Mouse (Mus musculus) kidney, embryonic 16.5 days (tissue): Measurements from ENCODE around the gene Camk2b. TPM values are rescaled to one million over a fixed set of nuclear protein-coding genes. Genes with fewer than 3 reads are reported as not detected.
A peak's percentile ranks its signal among the peaks of the same experiment; 100 is the strongest.

Experiments
- ATAC-seq: fragments of 200-750 bp; cut with Nextera tagmentation; 2 replicates; pipeline ENCODE4 v1.8.0; 2017; ENCODE audit warnings: moderate TSS enrichment; ENCODE audit not compliant: low FRiP score, low TSS enrichment
- H3K27ac ChIP-seq: fragments of 300-500 bp; sonication (generic); 2 replicates; pipeline ENCODE4 v1.5.1; 2014; ENCODE audit warnings: low read length
- H3K27me3 ChIP-seq: fragments of 300-500 bp; sonication (generic); 2 replicates; pipeline ENCODE4 v1.6.1; 2014; ENCODE audit warnings: low read length, control low read depth, mixed read lengths; ENCODE audit not compliant: insufficient read depth
- H3K36me3 ChIP-seq: fragments of 300-500 bp; sonication (generic); 2 replicates; pipeline ENCODE4 v1.6.1; 2014; ENCODE audit warnings: low read length, control low read depth, mixed read lengths; ENCODE audit not compliant: insufficient read depth
- H3K4me1 ChIP-seq: fragments of 300-500 bp; sonication (generic); 2 replicates; pipeline ENCODE4 v1.6.1; 2014; ENCODE audit warnings: low read length, control low read depth, mixed read lengths; ENCODE audit not compliant: insufficient read depth
- H3K4me2 ChIP-seq: fragments of 300-500 bp; sonication (generic); replicated peaks from 2 replicates; pipeline ENCODE4 v1.6.1; 2014; ENCODE audit warnings: low read depth, low read length
- H3K4me3 ChIP-seq: fragments of 300-500 bp; sonication (generic); 2 replicates; pipeline ENCODE4 v1.5.1; 2014; ENCODE audit warnings: mild to moderate bottlenecking, low read length
- H3K9ac ChIP-seq: fragments of 300-500 bp; sonication (generic); replicated peaks from 2 replicates; pipeline ENCODE4 v1.6.1; 2014; ENCODE audit warnings: low read length
- H3K9me3 ChIP-seq: fragments of 300-500 bp; sonication (generic); 2 replicates; pipeline ENCODE4 v1.6.1; 2016; ENCODE audit warnings: low read length, control low read depth
- WGBS: fragments of 180-500 bp; shearing (Covaris S2); extraction: QIAGEN DNeasy Blood & Tissue Kit; methylation state at CpG from one replicate; pipeline ENCODE4 v1.1.7; 2014; 5-methylcytosine and 5-hydroxymethylcytosine counted together
- polyA plus RNA-seq: library from polyadenylated mRNA; unstranded; fragments of >200 nt; fragmentation: Nextera tagmentation; extraction: Ambion mirVana; gene quantifications from 2 replicates; pipeline ENCODE4 v1.2.1, GENCODE M21; 2015

The Camk2b gene
- polyA plus RNA-seq, 1 experiment from 2014 or later, result 4.1 TPM

DNA sequence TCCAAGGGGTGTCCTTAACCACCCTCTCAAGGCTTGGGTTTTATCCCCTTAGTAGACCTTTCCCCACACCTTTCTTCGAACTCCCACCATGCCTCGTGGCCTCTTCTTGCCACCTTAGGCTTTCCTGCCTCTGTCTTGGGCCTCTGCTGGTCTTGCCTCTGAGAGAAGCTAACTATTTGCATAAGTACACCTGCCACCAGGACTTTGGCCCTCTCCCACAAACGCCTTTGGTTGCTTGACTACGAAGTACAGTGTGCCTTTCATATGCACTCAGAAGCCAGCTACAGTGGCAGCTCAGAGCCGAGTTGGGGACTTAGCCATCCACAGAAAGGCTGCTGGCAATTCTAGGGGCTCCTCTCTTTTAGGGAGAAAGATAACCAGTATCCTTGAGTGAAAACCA, 32.4 kb downstream of the Camk2b start:
- no peak for ATAC-seq
- Histone ChIP-seq H3K4me3 (no peak overlapping the region), H3K4me2 (no peak overlapping the region), H3K9me3 (no peaks in the 10 kb centered on the region), H3K4me1 (0 out of 2 replicates have a peak, but pooled peaks cover 5% of the 10 kb centered on the region), H3K36me3 (no peaks in the 10 kb centered on the region), H3K27me3 (no peaks in the 10 kb centered on the region), H3K9ac (no peak overlapping the region), H3K27ac (no peak overlapping the region)
- WGBS, result 89% methylated on average over 5 of the region's 5 CpGs

DNA sequence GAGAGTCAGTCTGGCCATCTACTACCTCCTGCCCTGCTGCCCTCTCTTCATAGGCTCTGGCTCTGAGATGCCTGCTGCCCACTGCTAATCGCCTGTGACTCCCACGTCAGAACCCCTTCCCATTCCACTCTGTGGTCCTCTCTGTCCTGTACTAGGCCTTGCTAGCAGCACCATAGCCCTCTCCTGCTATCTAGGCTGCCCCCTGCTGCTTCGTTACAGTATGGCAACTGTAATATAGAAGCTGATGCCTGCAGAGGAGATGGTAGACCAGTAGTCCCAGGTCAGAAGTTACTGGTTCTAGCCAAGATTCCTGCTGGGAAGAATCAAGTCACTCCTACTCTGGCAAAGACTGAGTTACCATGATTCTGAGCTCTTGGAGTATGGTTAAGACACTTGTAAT, 33.0 kb downstream of the Camk2b start:
- Histone ChIP-seq H3K27ac (no peak overlapping the region), H3K4me1 (0 out of 2 replicates have a peak, but pooled peaks cover 1% of the 10 kb centered on the region), H3K9me3 (no peaks in the 10 kb centered on the region), H3K4me2 (no peak overlapping the region), H3K4me3 (no peak overlapping the region), H3K27me3 (no peaks in the 10 kb centered on the region), H3K36me3 (no peaks in the 10 kb centered on the region), H3K9ac (no peak overlapping the region)
- ATAC-seq, result no peak
- 64% methylated on average over 3 of the region's 3 CpGs for WGBS

DNA sequence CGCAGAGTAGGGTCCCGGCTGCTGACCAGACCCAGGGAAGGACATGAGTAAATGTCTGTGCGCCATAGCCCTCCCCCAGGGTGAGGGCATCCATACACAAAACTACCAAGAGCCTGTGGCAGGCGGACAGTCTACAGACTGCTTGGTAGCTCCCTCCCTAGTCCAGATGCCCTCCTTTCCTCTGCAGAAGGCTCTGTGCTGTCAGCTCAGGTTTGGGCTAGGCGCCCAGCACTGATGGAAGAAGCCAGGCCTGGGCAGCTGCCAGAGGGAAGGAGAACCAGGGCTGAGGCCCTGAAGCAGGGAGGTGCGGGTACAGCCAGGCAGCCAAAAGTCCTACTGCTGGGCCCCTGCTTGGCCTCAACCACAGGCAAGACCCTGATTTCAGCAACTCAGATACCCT, 35.5 kb downstream of the Camk2b start:
- WGBS, result 89% methylated on average over 6 of the region's 6 CpGs
- Histone ChIP-seq H3K4me3 (no peak overlapping the region), H3K4me1 (no peaks in the 10 kb centered on the region), H3K9me3 (no peaks in the 10 kb centered on the region), H3K36me3 (no peaks in the 10 kb centered on the region), H3K27ac (no peak overlapping the region), H3K9ac (no peak overlapping the region), H3K4me2 (no peak overlapping the region), H3K27me3 (no peaks in the 10 kb centered on the region)
- no peak for ATAC-seq

DNA sequence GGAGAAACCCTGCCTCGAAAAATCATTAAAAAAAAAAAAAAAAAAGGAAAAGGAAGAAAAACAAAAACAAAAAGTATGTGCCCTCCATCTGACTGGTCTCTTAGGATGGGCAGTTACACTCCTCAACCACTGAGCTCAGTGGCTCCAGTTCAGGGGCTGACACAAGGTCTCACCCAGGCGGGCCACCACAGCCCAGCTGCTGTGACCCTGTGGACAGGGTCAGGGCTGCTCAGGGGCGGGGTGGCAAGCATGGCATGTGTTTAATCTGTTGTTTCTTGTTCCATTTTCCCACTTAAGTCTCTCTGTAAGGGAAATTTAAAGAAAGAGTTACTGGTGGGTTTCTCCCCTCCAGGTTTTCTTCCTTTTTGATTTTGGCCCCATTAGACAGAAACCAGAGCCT, 36.4 kb downstream of the Camk2b start:
- H3K9ac ChIP-seq, result no peak overlapping the region
- H3K36me3 ChIP-seq, result no peaks in the 10 kb centered on the region
- no peak overlapping the region for H3K4me3 ChIP-seq
- no peak overlapping the region for H3K4me2 ChIP-seq
- H3K27ac ChIP-seq, result no peak overlapping the region
- no peaks in the 10 kb centered on the region for H3K27me3 ChIP-seq
- no peaks in the 10 kb centered on the region for H3K9me3 ChIP-seq
- no peak for ATAC-seq
- 54% methylated on average over 3 of the region's 3 CpGs for WGBS
- H3K4me1 ChIP-seq, result no peaks in the 10 kb centered on the region

DNA sequence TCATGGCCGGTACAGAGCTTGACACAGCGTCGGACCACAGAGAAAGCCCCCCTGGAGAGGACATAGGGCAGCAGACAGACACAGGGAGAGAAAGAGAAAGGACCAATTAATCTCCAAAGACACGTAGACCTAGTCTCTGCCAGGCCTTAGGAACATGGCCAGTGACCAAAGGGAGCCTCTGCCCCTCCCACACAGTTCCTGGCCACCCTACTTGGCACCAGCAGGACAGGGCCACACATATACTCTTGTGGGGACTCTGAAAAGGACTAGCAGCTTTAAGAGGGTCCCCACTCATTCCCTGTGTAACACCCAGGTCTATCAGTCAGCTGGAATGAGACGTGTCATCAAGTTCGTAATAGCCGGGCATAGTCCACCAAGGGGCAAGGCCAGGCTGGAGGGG, 37.3 kb downstream of the Camk2b start:
- H3K4me1 ChIP-seq, result no peaks in the 10 kb centered on the region
- no peak overlapping the region for H3K9ac ChIP-seq
- no peaks in the 10 kb centered on the region for H3K36me3 ChIP-seq
- H3K9me3 ChIP-seq, result no peaks in the 10 kb centered on the region
- no peak for ATAC-seq
- H3K27ac ChIP-seq, result no peak overlapping the region
- no peak overlapping the region for H3K4me2 ChIP-seq
- no peak overlapping the region for H3K4me3 ChIP-seq
- H3K27me3 ChIP-seq, result no peaks in the 10 kb centered on the region
- WGBS, result 74% methylated on average over 7 of the region's 7 CpGs

DNA sequence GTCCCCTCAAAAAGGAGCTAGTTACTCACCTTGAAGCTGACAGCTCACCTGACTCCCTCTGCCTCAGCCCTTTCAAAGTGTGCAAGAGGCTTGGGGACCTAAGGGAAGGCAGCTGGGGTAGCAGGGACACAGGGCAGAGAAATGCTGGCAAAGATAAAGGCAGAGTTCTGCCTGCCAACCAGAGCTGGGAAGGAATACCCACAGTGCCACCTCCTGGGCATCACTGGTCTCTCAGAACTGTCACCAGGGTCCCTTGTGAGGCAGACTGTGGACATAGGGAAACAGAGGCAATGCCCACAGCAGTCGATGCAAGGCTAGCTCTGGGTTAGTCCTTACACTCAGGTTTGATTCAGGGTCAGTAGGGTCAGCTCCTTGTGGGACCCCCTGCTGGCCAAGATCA, 39.8 kb downstream of the Camk2b start:
- Histone ChIP-seq H3K4me3 (no peak overlapping the region), H3K27me3 (no peaks in the 10 kb centered on the region), H3K9ac (no peak overlapping the region), H3K27ac (no peak overlapping the region), H3K36me3 (no peaks in the 10 kb centered on the region), H3K4me1 (peaks cover 9% of the 10 kb centered on the region), H3K9me3 (no peaks in the 10 kb centered on the region), H3K4me2 (no peak overlapping the region)
- 79% methylated on average over 1 of the region's 1 CpGs for WGBS
- no peak for ATAC-seq

GRCm38 (mm10) chr11:6024923-6025652, 41.1 kb downstream of the Camk2b start:
- Histone ChIP-seq H3K9ac (no peak overlapping the region), H3K36me3 (no peaks in the 10 kb centered on the region), H3K4me3 (no peak overlapping the region), H3K9me3 (no peaks in the 10 kb centered on the region), H3K4me2 (no peak overlapping the region), H3K27me3 (no peaks in the 10 kb centered on the region), H3K4me1 (peaks cover 21% of the 10 kb centered on the region), H3K27ac (no peak overlapping the region)
- WGBS, result 63% methylated on average over 12 of the region's 12 CpGs
- ATAC-seq, result no peak

DNA sequence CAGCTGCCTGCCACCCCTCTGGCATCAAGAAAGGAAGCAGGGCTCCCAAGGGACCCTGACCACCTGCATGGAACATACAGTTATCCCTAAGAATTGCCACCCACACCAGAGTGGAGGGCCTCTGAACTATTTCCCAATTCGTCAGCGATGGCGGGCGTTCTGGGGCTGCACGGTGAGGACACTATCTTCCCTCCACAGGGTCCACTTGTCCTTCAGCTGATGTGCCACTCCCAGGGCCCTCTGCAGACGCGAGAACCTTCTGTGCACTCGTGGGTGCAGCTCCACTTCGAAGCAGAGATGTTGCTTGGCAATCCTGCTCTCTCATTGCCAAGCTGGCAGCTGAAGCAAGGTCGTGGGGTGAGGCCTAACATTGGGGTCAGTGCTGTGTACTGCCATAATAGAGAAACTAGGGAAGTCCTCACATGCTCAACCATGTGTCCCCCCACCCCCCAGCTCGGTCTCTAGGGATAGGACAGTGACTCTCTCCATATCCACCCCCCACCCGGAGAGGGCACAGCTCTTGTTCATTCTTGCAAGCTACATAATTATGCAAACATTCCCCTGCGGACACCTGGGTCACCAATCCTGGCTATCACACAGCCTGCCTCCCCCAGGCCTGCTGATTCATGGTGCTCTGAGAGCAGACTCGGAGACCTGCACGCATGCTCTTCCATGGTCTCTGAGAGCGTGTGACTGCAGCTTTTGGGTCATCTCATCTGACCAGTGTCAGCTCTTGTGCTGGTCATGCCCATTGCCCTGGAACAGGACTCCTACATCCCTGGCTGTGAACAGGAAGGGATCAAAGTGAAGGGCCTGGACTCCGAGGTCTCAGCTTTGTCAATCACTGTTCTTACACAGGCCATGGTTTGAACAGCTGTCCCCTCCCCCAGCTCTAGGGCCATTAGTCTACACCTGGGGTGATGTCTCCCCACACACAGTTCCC, 45.0 kb downstream of the Camk2b start:
- ATAC-seq, result peak; percentile 88

DNA sequence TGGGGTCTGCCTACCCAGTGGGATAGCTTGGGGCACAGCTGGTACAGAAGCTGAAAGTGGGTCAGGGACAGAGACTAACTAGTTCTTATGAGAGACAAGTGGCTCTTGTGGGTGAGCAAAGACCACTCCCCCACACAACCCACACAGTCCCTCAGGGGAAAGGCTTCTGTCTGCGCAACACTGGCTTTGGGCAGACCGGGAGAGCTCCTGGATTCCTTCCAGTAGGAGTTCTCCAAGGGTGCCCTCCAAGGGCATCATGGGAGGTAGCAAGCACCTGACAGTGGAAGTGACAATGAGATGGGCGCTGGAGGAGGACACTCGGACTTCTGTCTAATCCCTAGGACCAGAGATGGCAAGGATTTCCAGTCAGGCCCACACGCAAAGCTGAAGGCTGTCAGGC, 45.8 kb downstream of the Camk2b start:
- Histone ChIP-seq H3K27ac (no peak overlapping the region), H3K9ac (no peak overlapping the region), H3K9me3 (no peaks in the 10 kb centered on the region), H3K36me3 (no peaks in the 10 kb centered on the region), H3K4me2 (no peak overlapping the region), H3K4me3 (no peak overlapping the region), H3K4me1 (peaks cover 35% of the 10 kb centered on the region), H3K27me3 (no peaks in the 10 kb centered on the region)
- 63% methylated on average over 5 of the region's 5 CpGs for WGBS
- ATAC-seq, result no peak

More for the DNA sequence above, 45.0 kb downstream of the Camk2b start:
- Histone ChIP-seq H3K4me3 (no peak overlapping the region), H3K36me3 (no peaks in the 10 kb centered on the region), H3K4me2 (no peak overlapping the region), H3K27me3 (no peaks in the 10 kb centered on the region), H3K9ac (no peak overlapping the region), H3K4me1 (peaks cover 35% of the 10 kb centered on the region), H3K27ac (peak overlapping the region; percentile 43; the same call in 1 of the 2 replicates), H3K9me3 (no peaks in the 10 kb centered on the region)
- WGBS, result 45% methylated on average over 17 of the region's 17 CpGs
